Mouse (Mus musculus): ENCODE data around the gene Wnt10b.

The Wnt10b gene

DNA sequence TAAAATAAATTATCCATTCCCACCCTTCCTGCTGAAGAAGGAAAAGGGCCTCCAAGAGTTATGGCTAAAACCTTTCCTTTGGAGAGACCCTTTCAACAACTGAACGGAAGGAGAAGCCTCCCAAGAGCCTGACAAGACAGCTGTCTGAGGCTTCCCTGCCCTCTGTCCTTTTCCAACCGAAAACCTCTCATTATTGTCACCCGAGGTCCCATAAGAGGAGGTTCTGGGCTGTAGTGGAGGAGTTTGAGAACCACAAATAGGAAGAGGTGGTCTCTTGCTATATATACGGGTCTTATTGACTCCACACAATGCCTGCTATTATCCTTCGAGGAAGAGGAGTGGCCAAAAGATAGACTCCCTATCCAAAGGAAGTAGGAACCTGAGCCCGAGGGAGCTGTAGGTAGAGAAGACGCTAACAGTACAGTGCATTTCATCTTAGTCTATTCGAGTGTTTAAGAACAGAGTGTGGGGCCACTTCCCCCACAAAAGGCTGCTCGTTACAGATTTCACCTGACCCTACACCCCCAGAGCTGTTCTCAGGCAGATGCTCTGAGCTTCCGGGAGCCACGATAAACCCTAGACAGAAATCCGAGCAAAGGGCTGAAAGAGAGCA lies 6.0 kb downstream of the Wnt10b start:
- DNase-seq = no peak

DNA sequence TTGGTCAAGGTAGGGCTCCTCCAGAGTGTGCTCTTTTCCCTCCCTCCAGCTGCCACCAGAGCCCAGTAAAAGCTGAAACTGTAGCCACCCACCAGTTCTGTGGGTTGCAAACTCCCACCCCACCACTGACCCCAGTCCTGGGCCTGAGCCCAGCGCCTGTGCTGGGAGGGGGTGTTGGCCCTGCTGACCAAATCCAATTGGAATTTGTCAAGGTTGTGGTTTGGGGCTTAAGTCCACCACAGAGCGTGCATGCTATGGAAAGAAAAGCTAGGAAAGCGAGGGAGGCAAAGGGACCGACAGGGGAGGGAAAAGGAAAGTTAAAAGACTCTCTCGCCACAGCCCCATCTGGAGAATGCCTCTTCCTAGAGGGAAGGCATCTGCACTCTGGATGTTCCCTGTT lies 9.7 kb downstream of the Wnt10b start:
- no peak for DNase-seq

DNA sequence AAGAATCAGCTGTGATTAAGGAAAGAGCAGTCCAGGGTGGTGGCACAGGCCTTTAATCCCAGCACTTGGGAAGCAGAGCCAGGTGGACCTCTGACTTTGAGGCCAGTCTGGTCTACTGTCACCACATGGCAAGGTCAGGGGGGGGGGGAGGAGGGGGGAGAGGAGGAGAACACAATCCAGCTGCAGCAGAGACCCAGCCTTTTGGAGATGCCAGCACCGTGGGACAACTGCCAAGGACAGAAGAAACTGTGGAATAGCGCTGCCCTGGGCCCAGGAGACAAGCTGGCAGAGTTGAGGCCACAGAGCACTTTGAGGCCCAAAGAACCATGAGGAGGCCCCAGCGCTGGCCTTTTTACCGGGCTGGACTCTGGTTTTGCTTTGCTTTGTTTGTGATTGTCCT lies 12.0 kb downstream of the Wnt10b start:
- no peak for DNase-seq

DNA sequence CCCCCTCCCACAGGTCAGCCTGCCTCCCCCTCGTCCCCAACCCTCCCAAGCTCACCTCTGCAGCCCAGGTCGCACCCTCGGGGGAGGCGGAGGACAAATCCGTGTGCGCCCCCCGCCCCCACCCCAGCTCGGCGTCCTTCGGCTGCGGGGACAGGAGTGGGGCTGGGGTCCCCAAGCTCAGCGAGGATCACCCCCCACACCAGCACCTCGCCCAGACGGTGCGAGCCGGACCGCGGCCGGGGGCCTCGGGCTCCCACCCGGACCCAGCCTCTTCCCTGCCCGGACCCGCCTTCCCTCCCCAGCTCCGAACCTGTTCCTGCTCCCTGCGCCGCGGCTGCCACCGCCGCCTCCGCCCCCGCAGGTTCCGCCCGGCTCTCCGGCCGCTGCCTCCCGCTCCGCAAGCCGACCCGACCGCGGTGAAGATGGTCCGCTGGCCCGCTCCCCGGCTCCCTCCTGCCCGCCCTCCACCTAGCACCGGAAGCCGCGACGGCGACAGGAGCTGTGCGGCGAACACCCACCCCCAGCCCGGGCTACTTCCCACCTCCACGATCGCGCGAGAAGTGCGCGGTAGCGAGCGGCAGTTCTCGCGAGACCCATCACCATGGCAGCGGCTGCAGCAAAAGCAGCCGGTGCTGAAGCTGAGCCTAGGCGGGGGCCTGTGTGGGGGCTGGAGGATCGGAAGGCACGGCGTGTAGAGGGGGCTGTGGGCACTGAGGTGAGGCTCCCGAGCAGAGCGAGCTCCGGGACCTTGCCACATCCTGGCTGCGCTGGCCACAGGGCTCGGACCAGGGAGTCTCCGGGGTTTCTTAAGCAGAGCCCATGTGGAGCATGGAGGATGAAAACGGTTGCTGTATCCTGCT lies 15.1 kb downstream of the Wnt10b start, which contains the start of gene Arf3:
Arf3 (minus strand) TSS at position 545 of the 860 bp plus-strand sequence.
- peak; percentile 98 for DNase-seq

DNA sequence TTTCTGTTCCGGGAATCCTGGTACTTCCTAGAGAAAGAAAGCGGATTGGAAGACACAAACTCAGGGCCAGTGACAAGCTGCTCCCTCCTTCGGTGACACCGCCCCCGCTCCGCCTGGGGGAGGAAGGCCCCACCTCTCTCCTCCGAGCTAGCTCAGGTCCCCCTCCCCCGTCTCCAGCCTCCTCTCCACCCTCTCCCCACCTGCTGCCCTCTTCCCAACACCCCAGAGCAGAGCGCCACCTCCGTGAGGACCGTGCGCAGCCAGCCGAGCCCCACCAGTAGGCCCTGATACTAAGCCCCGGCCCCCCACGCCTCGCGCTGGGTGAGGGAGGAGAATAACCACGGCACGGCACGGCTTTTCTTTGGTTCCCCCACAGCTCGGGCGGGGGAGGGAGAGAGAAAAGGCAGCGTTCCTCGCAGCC lies 15.7 kb downstream of the Wnt10b start:
- peak; percentile 87 for DNase-seq

DNA sequence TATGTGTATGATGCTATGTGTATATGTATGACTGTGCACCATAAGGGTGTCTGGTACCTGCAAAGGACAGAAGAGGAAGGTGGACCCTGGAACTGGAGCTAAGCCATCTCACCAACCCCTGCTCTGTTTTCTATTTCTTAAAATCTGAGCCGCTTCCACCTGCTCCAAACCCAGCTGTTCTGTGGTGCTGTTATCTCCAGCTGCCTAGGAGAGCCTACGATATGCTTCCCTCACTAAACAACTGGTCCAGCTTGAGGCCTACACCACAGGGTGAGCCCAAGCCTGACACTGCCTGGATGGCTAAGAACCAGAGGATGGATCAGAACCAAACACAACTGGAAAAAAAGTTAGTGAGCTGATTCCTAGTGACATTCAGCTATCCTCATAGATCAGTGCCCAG lies 23.8 kb downstream of the Wnt10b start:
- DNase-seq = no peak

DNA sequence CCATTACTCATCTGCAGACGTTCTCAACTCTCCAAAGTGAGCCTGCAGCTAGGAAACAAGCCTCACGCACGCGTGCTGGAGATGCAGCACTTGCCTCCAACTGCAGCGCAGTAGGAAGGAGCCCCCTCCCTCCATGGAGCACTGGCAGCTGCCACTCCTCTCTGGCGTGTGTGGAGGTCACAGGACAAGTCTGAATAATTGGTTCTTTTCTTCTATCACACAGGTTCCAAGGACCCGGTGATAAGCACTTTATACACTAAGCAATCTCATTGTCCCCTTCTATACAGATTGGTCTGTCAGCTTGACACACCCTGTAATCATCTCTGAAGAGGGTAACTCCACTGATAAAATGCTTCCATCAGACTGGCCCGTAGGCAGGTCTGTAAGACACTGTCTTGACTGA lies 24.9 kb downstream of the Wnt10b start:
- DNase-seq = no peak

DNA sequence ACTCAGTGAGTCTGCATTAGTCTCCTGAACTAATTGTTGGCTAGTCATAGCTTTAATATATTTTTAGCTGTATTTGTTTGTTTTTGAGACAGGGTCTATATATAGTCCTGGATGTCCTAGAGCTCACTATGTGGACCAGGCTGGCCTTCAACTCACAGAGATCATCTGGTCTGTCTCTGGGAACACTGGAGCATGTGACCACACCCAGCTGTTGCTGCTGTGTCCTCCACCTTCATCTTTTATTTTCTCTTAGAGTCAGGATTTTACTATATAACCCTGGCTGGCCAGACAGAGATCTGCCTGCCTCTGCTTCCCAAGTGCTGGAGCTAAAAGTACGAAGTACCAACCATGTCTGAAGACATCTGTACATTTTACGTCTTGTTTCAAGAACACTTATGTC lies 28.9 kb downstream of the Wnt10b start:
- DNase-seq = no peak

DNA sequence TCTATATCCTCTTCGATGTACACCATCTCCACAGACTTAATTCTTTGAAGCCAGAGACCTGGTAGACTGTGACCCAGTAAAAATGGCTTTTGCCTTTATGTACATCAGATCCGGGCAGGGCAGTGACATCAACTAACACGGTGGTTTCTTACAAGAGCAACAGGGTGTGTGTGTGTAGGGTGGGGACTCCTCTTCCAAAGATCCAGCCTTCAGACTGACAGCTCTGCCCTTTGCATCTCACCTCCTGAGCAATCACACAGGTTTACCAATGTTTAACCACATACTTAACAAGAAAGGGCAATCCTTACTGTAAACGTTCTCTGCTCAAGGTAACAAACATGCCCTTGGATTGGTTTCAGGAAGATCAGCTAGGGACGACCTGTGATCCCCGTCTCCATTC lies 30.7 kb downstream of the Wnt10b start:
- DNase-seq = no peak

DNA sequence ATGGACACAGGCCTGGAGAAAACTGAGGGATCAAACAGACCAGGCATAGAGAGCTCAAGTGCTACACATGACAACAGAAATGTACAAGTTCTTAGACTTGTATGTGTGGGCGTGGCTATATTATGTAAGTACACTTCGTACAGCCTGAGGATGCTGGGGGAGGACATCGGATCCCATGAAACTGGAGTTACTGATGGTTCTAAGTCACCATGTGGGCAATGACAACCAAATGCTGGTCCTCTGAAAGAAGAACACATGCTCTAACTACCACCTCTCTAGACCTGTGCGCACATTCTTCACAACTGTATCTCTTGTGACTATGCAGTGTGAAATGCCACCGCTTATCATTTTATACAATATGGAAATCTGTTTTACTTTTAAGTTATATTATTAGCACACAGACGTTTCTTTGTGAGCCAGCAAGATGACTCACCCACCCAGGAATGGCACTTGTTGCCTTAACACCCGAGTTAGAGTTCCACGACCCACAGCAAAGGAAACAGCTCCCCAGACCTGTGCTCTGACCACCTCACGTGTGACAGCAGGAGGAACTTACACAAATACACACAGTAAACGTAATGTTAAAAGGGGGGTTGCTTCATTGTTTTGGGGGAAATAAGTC lies 31.5 kb downstream of the Wnt10b start:
- no peak for DNase-seq

DNA sequence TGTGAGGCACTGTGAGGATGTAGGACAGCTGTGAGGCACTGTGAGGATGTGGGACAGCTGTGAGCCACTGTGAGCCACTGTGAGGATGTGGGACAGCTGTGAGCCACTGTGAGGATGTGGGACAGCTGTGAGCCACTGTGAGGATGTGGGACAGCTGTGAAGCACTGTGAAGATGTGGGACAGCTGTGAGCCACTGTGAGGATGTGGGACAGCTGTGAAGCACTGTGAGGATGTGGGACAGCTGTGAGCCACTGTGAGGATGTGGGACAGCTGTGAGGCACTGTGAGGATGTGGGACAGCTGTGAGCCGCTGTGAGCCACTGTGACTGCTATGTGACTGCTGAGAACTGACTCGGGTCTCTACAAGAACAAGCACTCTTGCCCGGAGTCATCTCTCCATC lies 34.1 kb downstream of the Wnt10b start:
- DNase-seq = peak; percentile 56

DNA sequence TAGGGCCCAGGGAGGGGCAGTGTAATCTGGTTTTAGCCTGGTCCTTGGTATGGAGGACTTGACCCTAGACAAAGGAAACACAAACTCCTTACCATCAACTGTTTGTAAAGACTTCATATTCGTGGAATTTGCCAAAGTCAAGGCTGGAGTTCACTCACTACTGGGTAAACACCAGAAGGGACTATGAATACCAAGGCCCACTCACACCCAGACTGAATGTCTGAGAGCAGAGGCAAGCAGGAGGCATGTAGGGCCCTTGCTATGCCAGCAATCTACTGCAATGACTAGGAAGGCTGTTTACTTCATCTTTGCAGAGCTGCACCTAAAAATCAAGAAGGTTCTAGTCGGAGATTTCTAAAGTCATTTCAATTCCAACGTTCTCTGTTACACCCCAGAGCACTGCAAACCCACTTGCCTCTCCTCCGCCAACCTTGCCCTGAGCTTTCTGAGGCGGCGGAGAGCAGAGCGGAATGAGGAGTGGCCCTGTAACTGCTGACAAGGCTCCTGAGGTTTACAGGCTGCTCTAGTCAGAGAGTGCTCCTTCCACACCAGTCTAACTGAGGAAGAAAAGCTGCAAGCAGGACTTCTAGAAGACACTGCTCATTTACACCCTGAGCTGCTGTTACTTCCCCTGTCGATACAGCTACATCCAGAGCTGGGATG lies 35.1 kb downstream of the Wnt10b start:
- DNase-seq = no peak

DNA sequence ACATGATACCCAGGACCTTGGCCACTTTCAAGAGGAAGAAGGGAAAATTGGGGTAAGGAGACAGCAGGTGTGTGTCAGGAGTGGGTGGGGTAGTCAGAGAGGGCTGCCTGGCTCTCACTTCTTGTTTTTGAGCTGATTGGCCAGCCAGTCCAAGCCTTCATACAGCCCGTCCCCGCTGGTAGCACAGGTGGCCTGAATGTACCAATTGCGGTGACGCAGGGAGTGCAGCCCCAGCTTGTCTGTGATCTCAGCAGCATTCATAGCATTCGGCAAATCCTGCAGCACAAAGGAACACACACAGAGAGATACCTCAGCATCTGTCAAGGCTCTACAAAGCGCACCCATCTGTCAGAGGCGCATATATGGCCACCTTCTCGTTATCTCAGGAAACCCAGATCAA lies 37.7 kb downstream of the Wnt10b start:
- DNase-seq = no peak

DNA sequence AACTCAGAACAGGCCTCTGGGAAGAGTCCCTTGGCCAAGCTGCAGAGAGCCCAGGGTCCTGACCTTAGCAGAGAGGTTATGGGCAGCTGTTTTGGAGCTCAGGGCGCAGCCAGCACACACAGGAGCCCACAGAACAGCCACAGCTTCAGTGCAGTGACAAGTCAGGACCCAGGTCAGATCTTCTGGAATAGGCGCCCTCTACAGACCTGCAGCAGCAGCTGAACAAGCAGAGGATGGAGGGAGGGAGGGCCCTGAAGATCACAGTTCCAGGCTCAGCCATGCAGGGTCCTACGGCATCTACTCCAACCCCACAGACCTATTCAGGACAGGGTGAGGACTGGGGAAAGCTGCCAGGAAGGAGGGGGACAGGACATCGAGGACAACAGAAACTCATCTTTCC lies 39.2 kb downstream of the Wnt10b start:
- no peak for DNase-seq

DNA sequence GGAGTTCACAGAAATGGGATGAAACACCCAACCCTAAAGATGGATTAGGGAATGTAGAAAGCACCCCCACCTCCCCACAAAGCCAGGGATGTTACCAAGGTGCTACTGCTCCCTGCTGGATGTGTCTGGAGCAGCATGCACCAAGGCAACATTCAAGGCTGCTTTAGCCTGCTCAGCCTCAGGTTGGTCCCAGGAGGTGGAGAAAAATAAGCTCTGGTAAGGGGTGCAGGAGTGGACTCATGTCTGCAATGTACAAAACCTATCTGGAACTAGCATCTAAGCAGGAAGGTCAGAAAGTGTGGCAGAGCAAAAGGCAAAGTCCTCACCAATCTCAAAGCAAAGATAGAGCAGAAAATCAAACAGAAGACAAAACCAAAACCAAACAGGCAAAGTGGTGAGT lies 40.1 kb downstream of the Wnt10b start:
- DNase-seq = peak; percentile 71

DNA sequence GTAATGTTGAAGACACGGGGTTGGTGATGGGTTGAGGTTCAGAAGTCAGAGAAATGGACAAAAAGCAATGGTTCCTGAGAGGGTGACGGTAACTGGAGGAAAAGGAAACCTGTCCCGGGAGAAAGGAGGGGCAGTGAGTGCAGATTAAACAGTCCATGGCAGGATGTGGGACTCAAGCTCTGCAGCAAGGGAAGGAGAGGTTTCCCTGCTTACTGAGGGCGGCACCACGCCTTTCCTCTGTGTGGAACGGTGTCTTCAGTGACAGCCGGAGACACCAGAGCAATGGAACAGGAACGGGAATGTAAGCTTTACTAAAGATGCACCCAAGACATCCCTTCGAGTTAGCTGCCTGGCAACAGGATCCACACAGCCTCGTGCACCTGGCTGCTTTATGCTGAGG lies 41.4 kb downstream of the Wnt10b start:
- DNase-seq = peak; percentile 42

DNA sequence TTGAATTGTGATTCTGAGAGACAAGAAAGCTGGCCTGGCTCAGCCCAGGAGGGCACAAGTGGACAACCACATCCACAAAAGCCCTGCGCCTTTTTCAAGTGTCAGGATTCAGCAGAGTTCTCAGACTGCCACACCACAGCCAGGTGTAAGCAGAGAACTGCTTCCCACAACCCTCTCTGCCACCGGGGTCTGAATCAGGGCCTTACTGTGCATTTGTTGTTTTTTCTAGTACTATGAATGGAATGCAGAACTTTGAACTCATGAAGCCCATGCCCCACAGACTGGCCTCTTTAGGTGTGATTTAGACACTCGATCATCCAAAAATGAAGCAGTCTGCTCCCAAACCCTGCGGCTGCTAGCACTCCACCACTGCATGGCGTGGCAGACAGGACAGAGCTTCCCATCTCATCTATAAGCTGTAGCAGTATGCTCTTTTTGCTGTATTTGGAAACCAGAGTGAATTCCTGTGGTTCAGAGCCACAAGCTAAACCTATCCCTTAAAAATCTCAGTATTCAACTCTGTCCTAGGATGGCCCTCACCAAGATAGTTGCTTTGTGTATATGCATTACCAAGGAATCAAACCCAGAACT lies 43.9 kb downstream of the Wnt10b start:
- DNase-seq = peak; percentile 37

DNA sequence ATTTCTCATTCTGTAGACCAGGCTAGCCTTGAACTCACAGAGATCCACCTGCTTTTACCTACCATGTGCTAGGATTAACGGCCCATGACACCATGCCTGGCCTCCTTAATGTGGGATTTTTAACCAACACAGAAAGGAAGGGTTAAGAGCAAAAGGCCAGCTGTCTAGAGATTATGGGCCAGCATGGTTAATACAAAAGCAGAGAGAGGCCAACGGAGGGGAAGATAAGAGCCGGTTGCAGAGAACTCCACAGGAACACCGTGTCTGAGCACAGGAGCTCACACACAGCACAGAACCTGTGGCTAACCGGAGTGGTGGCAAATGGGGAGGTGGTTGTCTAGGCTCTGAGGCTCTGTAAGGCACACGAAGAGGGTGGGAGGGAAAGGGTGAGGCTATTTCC lies 44.6 kb downstream of the Wnt10b start:
- no peak for DNase-seq

DNA sequence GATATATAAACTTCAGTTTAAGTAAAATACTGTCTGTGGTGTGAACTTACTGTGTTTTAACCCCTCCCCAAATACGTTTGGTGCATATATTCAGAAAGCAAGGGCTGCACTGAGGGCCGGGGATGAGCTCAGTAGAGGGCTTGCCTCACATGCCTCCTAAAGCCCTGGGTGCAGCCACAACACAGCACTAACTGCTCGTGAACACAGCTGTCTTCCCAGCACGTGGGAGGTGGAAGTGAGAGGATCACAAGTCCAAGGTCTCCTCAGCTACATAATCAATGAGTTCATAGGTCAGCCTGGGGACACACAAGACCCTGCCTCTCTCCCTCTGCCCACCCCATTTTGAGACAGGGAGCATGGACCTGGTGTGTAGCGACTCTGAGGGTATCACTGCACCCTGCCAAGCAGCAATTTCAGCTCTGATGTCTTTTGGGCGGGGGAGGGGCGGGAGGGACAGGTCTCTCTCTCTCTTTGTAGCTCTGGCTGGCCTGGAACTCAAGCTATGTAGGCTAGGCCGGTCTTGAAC lies 45.9 kb downstream of the Wnt10b start:
- DNase-seq = no peak

DNA sequence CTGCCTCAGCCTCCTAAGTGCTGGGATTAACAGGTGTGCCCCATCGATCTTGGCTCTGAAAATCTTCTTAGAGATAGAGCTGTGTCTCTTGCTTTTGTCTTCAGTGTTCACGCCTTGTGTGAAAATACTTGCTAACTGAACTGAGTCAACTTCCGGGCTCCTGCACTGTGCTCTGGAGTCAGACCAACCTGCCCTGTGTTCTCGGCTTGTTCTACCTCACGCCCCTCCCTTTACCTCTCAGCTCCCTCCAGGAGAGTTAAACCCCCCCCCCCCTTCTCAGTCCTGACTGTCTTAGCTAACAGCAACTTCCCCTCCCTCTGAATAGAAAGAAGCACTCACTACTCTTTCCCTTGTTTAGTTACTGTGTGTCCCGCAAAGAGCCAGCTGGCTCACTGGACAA lies 47.2 kb downstream of the Wnt10b start:
- no peak for DNase-seq

DNA sequence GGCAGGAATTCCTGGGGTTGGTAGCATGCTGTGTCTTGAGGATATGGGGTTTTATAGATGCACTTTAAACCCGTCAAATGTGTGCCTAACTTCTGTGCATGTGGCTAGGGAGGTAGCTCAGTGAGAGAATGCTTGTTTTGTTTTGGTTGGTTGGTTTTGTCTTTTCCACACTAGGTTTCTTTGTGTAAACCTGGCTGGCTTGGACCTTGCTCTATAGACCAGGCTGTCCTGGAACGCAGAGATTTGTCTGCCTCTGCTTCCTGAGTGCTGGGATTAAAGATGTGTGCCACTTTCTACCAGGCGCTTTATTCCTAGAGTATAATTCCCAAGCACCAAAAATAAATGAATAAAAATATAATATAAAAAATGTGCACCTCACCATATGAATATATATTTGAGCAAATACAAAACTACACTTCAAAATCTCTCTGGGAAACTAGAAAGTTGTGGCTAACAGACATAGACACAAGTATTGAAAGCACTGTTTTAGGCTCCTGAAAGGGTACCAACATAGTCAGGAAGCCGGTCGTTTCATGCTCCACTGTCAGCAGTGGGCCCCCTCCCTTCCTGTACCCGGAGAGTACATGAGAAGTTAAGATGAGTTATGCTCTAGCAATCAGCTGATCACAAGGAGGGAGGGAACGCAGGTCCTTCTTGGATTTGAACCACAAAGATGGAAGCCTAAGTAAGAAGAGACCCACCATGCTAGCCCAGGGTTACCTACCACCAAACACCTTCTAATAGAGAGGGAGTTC lies 48.0 kb downstream of the Wnt10b start:
- no peak for DNase-seq

DNA sequence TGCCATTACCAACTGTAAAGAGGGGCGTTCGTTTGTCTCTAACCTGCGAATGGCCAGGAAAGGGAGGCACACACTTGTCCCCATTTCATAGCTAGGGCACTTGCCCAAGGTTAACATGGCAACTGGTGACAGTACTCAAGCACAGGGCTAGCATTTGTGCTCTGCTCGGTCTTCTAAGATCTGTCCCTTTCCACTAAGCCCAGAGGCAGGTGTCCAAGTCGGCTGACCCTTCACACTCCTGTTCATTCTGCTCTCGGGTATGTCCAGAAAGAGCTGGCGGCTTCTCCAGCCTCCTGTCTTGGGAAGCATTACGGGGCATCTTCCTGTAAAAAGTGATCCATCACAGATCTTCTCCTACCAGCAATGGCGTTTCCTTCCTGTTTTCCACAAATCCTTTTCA lies 49.6 kb downstream of the Wnt10b start:
- DNase-seq = peak; percentile 67

Data from kidney, postnatal 10 days (tissue).